Mouse (Mus musculus): ENCODE measurements at regions not wholly inside any gene's neighbourhood (a gene's known extent, or its start where the extent isn't known, plus 50 kb on each side); places are given as distances from the start of the nearest gene placed in this dataset.

DNA sequence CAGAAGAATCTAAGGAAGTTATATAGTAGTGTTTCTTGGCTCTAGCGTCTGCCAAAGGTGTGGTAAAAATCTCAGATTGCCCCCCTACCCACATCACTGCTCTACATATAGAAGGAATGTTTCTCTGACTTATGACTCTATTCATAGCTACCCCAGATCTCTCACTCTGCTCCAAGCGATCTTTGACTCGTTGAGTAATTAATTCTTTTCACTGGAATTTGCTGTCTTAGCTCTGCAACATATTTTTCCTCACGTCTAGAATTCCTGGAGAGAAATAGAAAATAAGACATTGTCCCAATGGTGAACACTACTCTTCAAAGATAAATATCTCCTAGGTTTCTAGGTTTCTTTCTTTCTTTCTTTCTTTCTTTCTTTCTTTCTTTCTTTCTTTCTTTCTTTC lies 829.5 kb upstream of the Adgrl2 start:
- TF ChIP-seq CTCF (IDR thresholded peaks at IDR 0.05; ENCODE audit: borderline replicate concordance, insufficient read depth, low read depth, low read length) (no peak), POLR2A (IDR thresholded peaks at IDR 0.05; ENCODE audit: borderline replicate concordance, insufficient read depth, low read length) (no peak)
